In the genomic region with DNA sequence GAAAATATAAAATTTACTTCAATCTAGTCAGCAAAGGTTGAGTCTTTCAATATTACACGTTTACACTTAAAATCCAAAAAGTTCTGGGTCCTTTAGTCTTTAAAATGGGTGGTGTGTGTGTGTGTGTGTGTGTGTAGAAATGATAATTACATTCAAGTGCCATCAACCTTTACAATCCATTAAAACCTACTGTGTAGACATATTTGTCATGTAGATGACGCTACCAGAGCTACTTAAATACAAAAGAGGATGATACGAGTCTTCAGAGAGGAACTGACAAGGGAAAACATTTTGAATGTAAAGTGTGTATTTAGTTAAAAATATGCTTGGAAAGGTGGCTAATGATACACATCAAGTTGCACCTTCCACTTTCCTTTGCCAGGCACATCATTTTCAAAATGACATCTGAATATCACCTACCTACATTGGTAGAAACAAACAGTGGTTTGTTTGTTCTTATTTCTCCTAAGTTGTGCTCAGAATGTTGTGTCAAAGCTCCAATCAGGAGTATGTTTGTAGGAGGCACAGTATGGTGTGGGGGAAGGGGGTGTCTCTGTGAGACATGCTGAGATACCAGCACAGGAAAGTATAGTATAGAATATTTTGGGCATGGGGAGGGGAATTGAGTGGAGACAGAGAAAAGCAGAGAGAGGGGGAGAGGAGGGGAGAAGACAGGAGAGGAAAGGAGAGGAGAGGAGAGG, we compare ENCODE assay signal across 8 mouse cellular contexts. TPM values are rescaled to one million over a fixed set of nuclear protein-coding genes. Genes with fewer than 3 reads are reported as not detected.
DNase-seq lines count a peak whose midpoint lies in the region; ATAC-seq and TF ChIP-seq lines count a peak whose summit lies in the region.

No protein-coding gene starts in this region.

- no peaks in the 10 kb centered on the region for H3K9me3 ChIP-seq in hindbrain, embryonic 15.5 days
- H3K9me3 ChIP-seq in midbrain, embryonic 16.5 days (replicated peaks; ENCODE audit: control insufficient read depth, low read length, poor library complexity, severe bottlenecking) = no peaks in the 10 kb centered on the region

- no peak overlapping the region for H3K27ac ChIP-seq in kidney, adult 2 months (ENCODE audit: insufficient read depth, low read depth, low read length)
- no peak overlapping the region for H3K27ac ChIP-seq in hindbrain, embryonic 15.5 days (replicated peaks)
- H3K27ac ChIP-seq in midbrain, embryonic 16.5 days (ENCODE audit: low read length) = no peak overlapping the region

- H3K4me3 ChIP-seq in kidney, adult 2 months (ENCODE audit: insufficient read depth, low read depth, low read length) = peak overlapping the region; percentile 47
- H3K4me3 ChIP-seq in hindbrain, embryonic 15.5 days = peak overlapping the region; percentile 54
- H3K4me3 ChIP-seq in midbrain, embryonic 16.5 days (ENCODE audit: low read depth, low read length) = peak overlapping the region; percentile 52

- no peak for DNase-seq in kidney, adult 2 months
- no peak for DNase-seq in kidney, postnatal 10 days
- peak; percentile 62 for DNase-seq in R1 (ENCODE audit: low read depth, low spot score)
- DNase-seq in cerebellum, postnatal 25 days = no peak
- no peak for DNase-seq in natural killer cell, adult 2 months (ENCODE audit: low spot score in 2 of 2)
- DNase-seq in left cerebral cortex, postnatal 14 days (ENCODE audit: low spot score in 2 of 2) = no peak

- ATAC-seq in hindbrain, embryonic 15.5 days (ENCODE audit: low FRiP score, low read depth) = no peak
- ATAC-seq in midbrain, embryonic 16.5 days = no peak

- intact Hi-C loops in left cerebral cortex, postnatal 14 days (cut with DNase I) = no loop called here

- no peaks in the 10 kb centered on the region for H3K27me3 ChIP-seq in kidney, adult 2 months (replicated peaks; ENCODE audit: control insufficient read depth, insufficient read depth, low read length)
- H3K27me3 ChIP-seq in hindbrain, embryonic 15.5 days = peaks cover 22% of the 10 kb centered on the region
- H3K27me3 ChIP-seq in midbrain, embryonic 16.5 days (ENCODE audit: control insufficient read depth, insufficient read depth, low read depth, low read length) = peaks cover 25% of the 10 kb centered on the region

- no peak overlapping the region for H3K9ac ChIP-seq in hindbrain, embryonic 15.5 days
- no peak overlapping the region for H3K9ac ChIP-seq in midbrain, embryonic 16.5 days (ENCODE audit: low read depth, low read length)

- peak overlapping the region; percentile 79 for H3K4me2 ChIP-seq in hindbrain, embryonic 15.5 days
- H3K4me2 ChIP-seq in midbrain, embryonic 16.5 days (ENCODE audit: low read length) = peak overlapping the region; percentile 87

- no peaks in the 10 kb centered on the region for H3K4me1 ChIP-seq in kidney, adult 2 months (ENCODE audit: control insufficient read depth, insufficient read depth, low read length)
- peaks cover 12% of the 10 kb centered on the region; the same call in 1 of the 2 replicates for H3K4me1 ChIP-seq in hindbrain, embryonic 15.5 days (replicated peaks)
- H3K4me1 ChIP-seq in midbrain, embryonic 16.5 days (ENCODE audit: control insufficient read depth, insufficient read depth, low read length) = no peaks in the 10 kb centered on the region

- no peak for TF ChIP-seq POLR2A in kidney, adult 2 months (IDR thresholded peaks at IDR 0.05; ENCODE audit: low read depth, low read length)

- no peaks in the 10 kb centered on the region for H3K36me3 ChIP-seq in kidney, adult 2 months (ENCODE audit: control insufficient read depth, insufficient read depth, low read length)
- H3K36me3 ChIP-seq in hindbrain, embryonic 15.5 days = no peaks in the 10 kb centered on the region
- no peaks in the 10 kb centered on the region for H3K36me3 ChIP-seq in midbrain, embryonic 16.5 days (ENCODE audit: control insufficient read depth, insufficient read depth, low read length)

- TF ChIP-seq CTCF in kidney, adult 2 months (conservative IDR thresholded peaks at IDR 0.05; ENCODE audit: insufficient read depth, insufficient read length, low read depth, low read length) = no peak

- 24% methylated on average over 3 of the region's 3 CpGs for WGBS in kidney, adult 2 months
- 13% methylated on average over 3 of the region's 3 CpGs for WGBS in hindbrain, embryonic 15.5 days
- WGBS in midbrain, embryonic 16.5 days = 9% methylated on average over 3 of the region's 3 CpGs

RNA-seq across cellular contexts. Expression of a gene that starts 1.0 kb away (rescaled TPM):
- 12.4 and 22.2 TPM in 2 replicates for polyA plus RNA-seq in kidney, adult 2 months (2012; rRNA removed)
- polyA plus RNA-seq in hindbrain, embryonic 15.5 days (2015; fragmentation: Nextera tagmentation; extraction: Ambion mirVana) = 22.7 and 27.4 TPM in 2 replicates
- polyA plus RNA-seq in midbrain, embryonic 16.5 days (2015; fragmentation: Nextera tagmentation; extraction: Ambion mirVana) = 4.8 and 7.0 TPM in 2 replicates
- 1 to 10 TPM; 6.9 to 7.4 TPM for total RNA-seq in left cerebral cortex, postnatal 14 days (2021)
